Mouse (Mus musculus) left cerebral cortex, adult 18-20 months (tissue): ENCODE measurements around the gene Vmac. TPM values are rescaled to one million over a fixed set of nuclear protein-coding genes. Genes with fewer than 3 reads are reported as not detected.

Source experiments
- DNase-seq, 2 experiments: peaks; one replicate each; pipeline ENCODE4 v3.0.0; 2021 to 2022; ENCODE audit warnings: low spot score in 2 of 2, mixed read lengths in 1 of 2
- total RNA-seq, 2 experiments: library from RNA; stranded (reverse); gene quantifications; 2 replicates each; pipeline ENCODE4 v1.2.3; 2021

Vmac gene
- total RNA-seq, 2 experiments from 2014 or later: 9.6 to 13.5 TPM

GRCm38 (mm10) chr17:56740788-56741160 is 23.0 kb upstream of the Vmac start:
- DNase-seq: no peak

- DNase-seq: no peak
Measured at GRCm38 (mm10) chr17:56740118-56740787, 22.4 kb upstream of the Vmac start.

GRCm38 (mm10) chr17:56738221-56738620 is 20.4 kb upstream of the Vmac start:
- DNase-seq: no peak

- no peak for DNase-seq
Measured at GRCm38 (mm10) chr17:56736534-56736933, 18.7 kb upstream of the Vmac start.

- DNase-seq: no peak
Measured at GRCm38 (mm10) chr17:56729656-56730055, 11.8 kb upstream of the Vmac start.

- no peak for DNase-seq
Measured at GRCm38 (mm10) chr17:56729151-56729550, 11.3 kb upstream of the Vmac start.

GRCm38 (mm10) chr17:56728117-56728516 is 10.3 kb upstream of the Vmac start:
- DNase-seq: no peak

- DNase-seq: no peak
Measured at GRCm38 (mm10) chr17:56727659-56728058, 9.8 kb upstream of the Vmac start.

GRCm38 (mm10) chr17:56727029-56727649 is 9.3 kb upstream of the Vmac start:
- no peak for DNase-seq

- DNase-seq: no peak
Measured at GRCm38 (mm10) chr17:56723419-56724161, 5.8 kb upstream of the Vmac start.

- DNase-seq: no peak
Measured at GRCm38 (mm10) chr17:56722441-56722840, 4.6 kb upstream of the Vmac start.

GRCm38 (mm10) chr17:56716655-56717362 is 1.0 kb downstream of the Vmac start:
- DNase-seq: peak; percentile 94 to 97

GRCm38 (mm10) chr17:56715914-56716654 is 1.7 kb downstream of the Vmac start:
- DNase-seq: no peak

GRCm38 (mm10) chr17:56715360-56715759 is 2.5 kb downstream of the Vmac start:
- no peak for DNase-seq

GRCm38 (mm10) chr17:56709708-56710107 is 8.1 kb downstream of the Vmac start:
- no peak for DNase-seq

- DNase-seq: no peak
Measured at GRCm38 (mm10) chr17:56708692-56709091, 9.1 kb downstream of the Vmac start.

- DNase-seq: no peak
Measured at GRCm38 (mm10) chr17:56706515-56706914, 11.3 kb downstream of the Vmac start.

- DNase-seq: no peak
Measured at GRCm38 (mm10) chr17:56703038-56703437, 14.8 kb downstream of the Vmac start.

- no peak for DNase-seq
Measured at GRCm38 (mm10) chr17:56700451-56700850, 17.4 kb downstream of the Vmac start.

GRCm38 (mm10) chr17:56693851-56694310 is 23.9 kb downstream of the Vmac start:
- DNase-seq: peak; percentile 60 to 71

GRCm38 (mm10) chr17:56693395-56693794 is 24.4 kb downstream of the Vmac start:
- no peak for DNase-seq
